Mouse (Mus musculus): ENCODE data around the gene Ccl9.

DNA sequence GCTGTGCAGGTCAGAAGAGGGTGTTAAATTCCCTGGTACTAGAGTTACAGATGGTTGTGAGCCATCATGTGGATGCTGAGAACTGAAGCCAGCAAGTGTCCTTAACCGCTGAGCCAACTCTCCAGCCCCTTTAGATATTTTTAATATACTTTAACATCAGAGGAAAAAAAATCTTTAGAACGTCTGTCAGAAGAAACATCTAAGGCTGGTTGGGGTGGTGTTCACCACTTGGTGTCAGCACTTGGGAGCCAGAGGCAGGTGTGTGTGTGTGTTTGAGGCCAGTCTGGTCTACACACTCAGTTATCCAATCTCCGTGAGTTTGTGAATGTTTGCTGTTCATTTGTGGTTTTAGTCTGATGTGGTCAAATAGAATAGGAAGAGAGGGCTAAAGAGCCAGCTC, 563 bp upstream of the Ccl9 start:
- no peak for TF ChIP-seq MAFK (IDR thresholded peaks at IDR 0.05; ENCODE audit: insufficient read depth, low read depth, low read length)
- no peak for TF ChIP-seq ZC3H11A (IDR thresholded peaks at IDR 0.05; ENCODE audit: borderline replicate concordance, low read depth, low read length)
- no peak for TF ChIP-seq HCFC1 (IDR thresholded peaks at IDR 0.05; ENCODE audit: borderline replicate concordance, insufficient read depth, low read length)

Measured in ES-E14 (cell line).